Mouse (Mus musculus) brain, embryonic 14.5 days (tissue): ENCODE measurements around the gene Atp2b1. TPM values are rescaled to one million over a fixed set of nuclear protein-coding genes. Genes with fewer than 3 reads are reported as not detected.

ENCODE experiments used
- DNase-seq: peaks from one replicate; pipeline ENCODE4 v3.0.0-alpha.2; 2011; ENCODE audit warnings: low read depth
- CTCF ChIP-seq: fragments of 200-500 bp; IDR thresholded peaks from 2 replicates; pipeline ENCODE4 v1.5.1; 2012; ENCODE audit warnings: inconsistent platforms, mild to moderate bottlenecking, moderate library complexity, borderline replicate concordance; ENCODE audit not compliant: insufficient read depth, insufficient read length; ENCODE audit errors: extremely low read depth
- POLR2A ChIP-seq: fragments of 200-500 bp; IDR thresholded peaks from 2 replicates; pipeline ENCODE4 v1.6.1; 2012; ENCODE audit warnings: mild to moderate bottlenecking, inconsistent platforms, borderline replicate concordance; ENCODE audit not compliant: poor library complexity, insufficient read depth, insufficient read length, severe bottlenecking; ENCODE audit errors: extremely low read depth
- polyA plus RNA-seq: library from polyadenylated mRNA; depleted of rRNA; stranded (reverse); fragments of >200 nt; gene quantifications from 2 replicates; pipeline ENCODE4 v1.2.3, GENCODE M21; 2012; rRNA removed

The Atp2b1 gene
- polyA plus RNA-seq, 1 experiment, result 92.4 TPM

DNA sequence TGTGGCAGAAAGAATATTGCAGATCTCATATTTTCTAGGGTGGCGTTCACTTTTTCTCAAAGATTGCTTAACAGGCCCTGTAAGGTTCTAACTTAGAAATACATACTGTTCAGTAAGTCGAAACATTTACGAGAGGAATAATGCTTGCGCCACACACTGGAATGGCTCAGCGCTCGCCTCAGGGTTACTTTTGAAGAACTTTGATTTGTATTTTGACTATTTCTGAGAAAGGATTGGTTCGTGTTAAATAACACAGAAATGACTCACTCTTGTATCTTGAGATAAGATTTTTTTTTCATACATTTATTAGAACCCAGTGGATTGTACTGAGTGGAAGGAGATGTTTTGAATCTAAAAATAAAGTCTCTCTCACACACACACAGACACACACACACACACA, 135.9 kb downstream of the Atp2b1 start:
- no peak for DNase-seq
- no peak for TF ChIP-seq POLR2A
- no peak for TF ChIP-seq CTCF

DNA sequence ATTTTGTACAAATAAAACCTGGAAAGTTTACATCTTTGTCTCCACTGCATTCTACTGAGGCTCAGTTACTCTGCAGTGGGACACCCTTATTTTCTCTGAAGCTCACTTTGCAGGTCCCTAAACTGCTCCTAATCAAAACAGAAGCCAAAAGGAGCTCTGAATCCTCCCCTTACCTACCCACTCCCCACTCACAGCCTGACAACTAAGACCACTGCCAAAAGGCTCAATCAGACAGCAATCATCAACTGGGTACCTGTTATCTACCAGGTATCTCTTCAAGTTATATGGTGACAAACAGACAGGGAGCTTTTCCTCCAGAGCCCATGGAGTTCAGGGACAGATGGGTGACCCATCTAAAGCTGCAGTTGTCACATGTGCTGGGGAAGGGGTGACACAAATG, 138.9 kb downstream of the Atp2b1 start:
- no peak for DNase-seq
- TF ChIP-seq POLR2A (no peak), CTCF (no peak)

DNA sequence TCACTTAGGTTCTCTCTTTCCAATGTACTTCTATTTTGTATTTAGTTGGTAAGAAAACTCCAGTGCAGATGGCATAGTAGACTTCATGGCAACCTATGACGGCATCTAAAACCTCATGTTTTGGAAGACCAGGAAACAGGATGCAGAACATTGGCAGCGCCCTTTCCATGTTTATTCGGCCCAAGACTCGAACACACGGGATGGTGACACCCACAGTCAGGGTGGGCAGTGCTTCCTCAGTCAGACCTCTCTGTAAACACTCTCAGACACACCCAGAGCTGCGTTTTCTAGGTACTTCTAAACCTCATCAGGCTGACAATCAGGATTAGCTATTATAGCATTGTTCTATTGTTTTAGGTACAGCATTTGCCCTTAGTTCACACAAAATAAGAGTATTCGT, 146.4 kb downstream of the Atp2b1 start:
- DNase-seq, result no peak
- TF ChIP-seq CTCF (no peak), POLR2A (no peak)

DNA sequence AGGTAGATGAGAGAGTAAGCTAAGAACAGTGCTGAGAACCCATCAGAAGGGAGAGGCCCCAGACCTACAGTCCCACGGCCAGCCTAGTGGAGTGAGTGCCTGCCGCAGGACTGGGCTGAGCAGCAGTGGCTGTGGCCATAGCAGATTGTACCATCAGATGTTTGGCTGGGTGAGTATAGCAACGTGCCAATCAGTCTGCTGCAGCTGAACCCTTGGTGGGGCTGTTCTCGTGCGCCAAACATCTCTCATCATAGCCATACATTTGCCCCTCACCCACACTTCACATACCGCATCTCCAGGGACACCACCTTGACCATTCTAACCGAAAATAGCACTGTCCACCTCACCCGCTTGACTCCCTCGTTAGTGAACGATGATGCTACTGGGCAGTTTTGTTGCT, 147.2 kb downstream of the Atp2b1 start:
- TF ChIP-seq CTCF (no peak), POLR2A (no peak)
- no peak for DNase-seq

DNA sequence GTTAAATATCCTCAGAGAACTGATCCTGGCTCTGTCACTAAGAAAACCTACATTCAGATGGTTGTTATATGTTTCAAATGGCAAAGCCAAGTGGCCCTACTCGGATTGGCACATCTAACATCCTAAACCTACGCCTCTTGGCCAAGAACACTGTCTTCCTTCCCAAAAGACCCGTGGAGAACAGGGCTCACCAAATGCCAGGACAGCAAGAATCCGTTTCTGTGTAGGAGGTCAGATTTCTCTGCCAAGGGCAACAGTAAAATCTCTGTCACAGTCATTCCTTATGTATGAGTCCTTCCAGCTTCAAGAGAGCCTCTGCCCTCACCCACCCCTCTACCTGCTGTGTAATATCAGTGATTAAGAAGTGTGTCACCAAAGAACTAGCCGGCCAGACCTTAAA, 148.3 kb downstream of the Atp2b1 start:
- no peak for DNase-seq
- TF ChIP-seq CTCF, result no peak
- TF ChIP-seq POLR2A, result no peak

Other genes starting within 250 kb of the Atp2b1 start
- 26.7 and 26.8 TPM in 2 replicates for gene Poc1b, start 192.6 kb downstream of the Atp2b1 start, polyA plus RNA-seq
- gene Galnt4, start 193.8 kb downstream of the Atp2b1 start, polyA plus RNA-seq, result 0.69 and 1.8 TPM in 2 replicates
- not detected in 2 replicates for gene Phxr2, start 211.9 kb downstream of the Atp2b1 start, polyA plus RNA-seq